11 mouse cellular contexts compared by ENCODE assay signal in the genomic region with DNA sequence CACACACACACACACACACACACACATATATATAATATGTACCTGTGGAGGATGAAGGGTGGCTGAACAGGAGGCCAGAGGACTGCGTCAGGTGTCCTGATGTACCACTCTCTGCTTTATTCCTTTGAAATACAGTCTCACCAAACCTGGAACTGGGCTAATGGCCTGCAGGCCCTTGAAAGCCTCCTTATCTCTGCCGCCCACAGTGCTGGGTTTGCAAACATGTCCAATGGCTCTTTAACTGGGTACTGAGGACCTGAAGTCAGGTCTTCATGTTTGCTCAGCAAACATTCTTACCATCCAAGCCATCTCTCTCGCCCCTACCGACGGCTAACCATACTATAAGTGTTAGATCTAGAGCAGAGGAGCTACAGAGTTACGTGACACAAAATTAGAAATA. TPM values are rescaled to one million over a fixed set of nuclear protein-coding genes. Genes with fewer than 3 reads are reported as not detected.
DNase-seq lines count a peak whose midpoint lies in the region; ATAC-seq and TF ChIP-seq lines count a peak whose summit lies in the region.
"Had no signal": no experiment of that assay in that cellular context is flagged by ENCODE, and none has a peak within 500 bp of the region (broad histone marks: within the 10 kb centered on the region; RNA-seq: fewer than 3 reads in every experiment).

No protein-coding gene starts in this region.

- TF ChIP-seq CTCF in forebrain, postnatal 0 days (IDR thresholded peaks at IDR 0.05; ENCODE audit: low read depth) = no peak

- H3K27ac ChIP-seq in forebrain, embryonic 10.5 days = peak overlapping the region; percentile 79; the same call in 1 of the 2 replicates
- no peak overlapping the region for H3K27ac ChIP-seq in forebrain, postnatal 0 days (ENCODE audit: low read depth, low read length)
- peak overlapping the region; percentile 78; the same call in 1 of the 2 replicates for H3K27ac ChIP-seq in stomach, embryonic 14.5 days (ENCODE audit: low read length)
- H3K27ac ChIP-seq: forebrain, embryonic 13.5 days; hindbrain, embryonic 13.5 days had no signal

- no peak overlapping the region for H3K4me3 ChIP-seq in forebrain, embryonic 10.5 days
- H3K4me3 ChIP-seq in forebrain, postnatal 0 days (ENCODE audit: low read depth, low read length) = no peak overlapping the region
- H3K4me3 ChIP-seq in stomach, embryonic 14.5 days (ENCODE audit: low read depth, low read length) = no peak overlapping the region

- no peaks in the 10 kb centered on the region for H3K36me3 ChIP-seq in forebrain, embryonic 10.5 days (replicated peaks)
- H3K36me3 ChIP-seq in forebrain, postnatal 0 days (ENCODE audit: insufficient read depth) = no peaks in the 10 kb centered on the region
- no peaks in the 10 kb centered on the region for H3K36me3 ChIP-seq in stomach, embryonic 14.5 days (ENCODE audit: control insufficient read depth, insufficient read depth, low read length)
- H3K36me3 ChIP-seq: hindbrain, embryonic 13.5 days had no signal

- peaks cover 40% of the 10 kb centered on the region for H3K27me3 ChIP-seq in forebrain, embryonic 10.5 days (ENCODE audit: poor library complexity, severe bottlenecking)
- H3K27me3 ChIP-seq in forebrain, postnatal 0 days (ENCODE audit: insufficient read depth, low read length) = no peaks in the 10 kb centered on the region; the same call in 1 of the 2 replicates
- H3K27me3 ChIP-seq in stomach, embryonic 14.5 days (ENCODE audit: control insufficient read depth, insufficient read depth, low read length) = no peaks in the 10 kb centered on the region
- H3K27me3 ChIP-seq: forebrain, embryonic 13.5 days had no signal

- ATAC-seq in forebrain, postnatal 0 days = no peak
- peak; percentile 43 for ATAC-seq in stomach, embryonic 14.5 days (ENCODE audit: insufficient number of reproducible peaks, insufficient read depth, low FRiP score, low read depth)
- no peak for ATAC-seq in cerebellum, adult (ENCODE audit: insufficient number of reproducible peaks, low FRiP score, low TSS enrichment)

- H3K9me3 ChIP-seq in forebrain, embryonic 10.5 days = no peaks in the 10 kb centered on the region
- no peaks in the 10 kb centered on the region for H3K9me3 ChIP-seq in forebrain, postnatal 0 days (ENCODE audit: low read length)
- H3K9me3 ChIP-seq in stomach, embryonic 14.5 days (ENCODE audit: control insufficient read depth, low read depth, low read length) = no peaks in the 10 kb centered on the region
- H3K9me3 ChIP-seq: forebrain, embryonic 13.5 days; hindbrain, embryonic 13.5 days had no signal

- 89% methylated on average over 6 of the region's 6 CpGs for WGBS in forebrain, embryonic 10.5 days
- WGBS in forebrain, postnatal 0 days = 86% methylated on average over 6 of the region's 6 CpGs
- 62% methylated on average over 6 of the region's 6 CpGs for WGBS in stomach, embryonic 14.5 days

- H3K9ac ChIP-seq in forebrain, postnatal 0 days = no peak overlapping the region
- no peak overlapping the region for H3K9ac ChIP-seq in stomach, embryonic 14.5 days (replicated peaks; ENCODE audit: low read depth, low read length)

- DNase-seq in forebrain, embryonic 10.5 days (ENCODE audit: extremely low spot score, low spot score) = no peak
- DNase-seq in forebrain, postnatal 0 days = no peak
- DNase-seq in lung, adult 18-20 months = peak; percentile 70 to 72
- no peak for DNase-seq in lung, postnatal 14 days
- peak; percentile 70 for DNase-seq in liver
- no peak for DNase-seq in thymus, postnatal 0 days (ENCODE audit: low spot score)
- DNase-seq: layer of hippocampus, postnatal 36 days had no signal

- H3K4me1 ChIP-seq in forebrain, embryonic 10.5 days = peaks cover 23% of the 10 kb centered on the region
- peaks cover 7% of the 10 kb centered on the region for H3K4me1 ChIP-seq in forebrain, postnatal 0 days (ENCODE audit: insufficient read depth)
- peaks cover 7% of the 10 kb centered on the region; the same call in 1 of the 2 replicates for H3K4me1 ChIP-seq in stomach, embryonic 14.5 days (ENCODE audit: control insufficient read depth, insufficient read depth, low read length)

- H3K4me2 ChIP-seq in forebrain, postnatal 0 days (ENCODE audit: low read depth) = no peak overlapping the region
- no peak overlapping the region for H3K4me2 ChIP-seq in stomach, embryonic 14.5 days (replicated peaks; ENCODE audit: low read depth, low read length)

RNA-seq across cellular contexts. Expression of gene D5Ertd579e, which starts 17.9 kb away (rescaled TPM):
- 27.6 and 31.3 TPM in 2 replicates for polyA plus RNA-seq in forebrain, embryonic 10.5 days (2016; fragmentation: Nextera tagmentation; extraction: Ambion mirVana)
- total RNA-seq in forebrain, postnatal 0 days (2014; rRNA removed) = 84.7 and 105 TPM in 2 replicates
- polyA plus RNA-seq in forebrain, postnatal 0 days (2015; fragmentation: Nextera tagmentation; extraction: Ambion mirVana) = 23.3 and 27.4 TPM in 2 replicates
- polyA plus RNA-seq in stomach, embryonic 14.5 days (2014; fragmentation: Nextera tagmentation; extraction: Ambion mirVana) = 28.7 and 31.6 TPM in 2 replicates
- 20.9 and 27.1 TPM in 2 replicates for polyA plus RNA-seq in thymus, postnatal 0 days (2015; fragmentation: Nextera tagmentation; extraction: Ambion mirVana)

RNA-seq across cellular contexts. Expression of gene Bloc1s4, which starts 34.8 kb away (rescaled TPM):
- polyA plus RNA-seq in forebrain, embryonic 10.5 days (2016; fragmentation: Nextera tagmentation; extraction: Ambion mirVana) = 19.7 and 20.6 TPM in 2 replicates
- total RNA-seq in forebrain, postnatal 0 days (2014; rRNA removed) = 23.6 and 23.8 TPM in 2 replicates
- 32.7 and 36.2 TPM in 2 replicates for polyA plus RNA-seq in forebrain, postnatal 0 days (2015; fragmentation: Nextera tagmentation; extraction: Ambion mirVana)
- 19.1 and 23.5 TPM in 2 replicates for polyA plus RNA-seq in stomach, embryonic 14.5 days (2014; fragmentation: Nextera tagmentation; extraction: Ambion mirVana)
- polyA plus RNA-seq in thymus, postnatal 0 days (2015; fragmentation: Nextera tagmentation; extraction: Ambion mirVana) = 37.3 and 42.2 TPM in 2 replicates

Comparison
In these comparisons a context has a peak if more than half of its experiments do, and no peak if none do; other contexts are left out.
1. DNase-seq: peak in lung, adult 18-20 months (2 of 2) and liver (single experiment); none in forebrain, embryonic 10.5 days (single experiment), forebrain, postnatal 0 days (single experiment), lung, postnatal 14 days (single experiment) and thymus, postnatal 0 days (single experiment).